Mouse (Mus musculus): Measurements from ENCODE around the gene Pgm5.

GRCm38 (mm10) chr19:24738026-24738425 is 123.6 kb downstream of the Pgm5 start:
- TF ChIP-seq POLR2A (IDR thresholded peaks at IDR 0.05; ENCODE audit: borderline replicate concordance, low read depth, low read length) = no peak
- TF ChIP-seq CTCF (IDR thresholded peaks at IDR 0.05; ENCODE audit: low read depth, low read length) = no peak

Measured in bone marrow macrophage, adult 2 months (primary cell).